Mouse (Mus musculus) cerebellum, adult 2 months (tissue): ENCODE data around the gene Sema4d.

Source experiments
- CTCF ChIP-seq: fragments of 200-500 bp; IDR thresholded peaks from 2 replicates; pipeline ENCODE4 v1.5.1; 2011; ENCODE audit warnings: low read depth, mild to moderate bottlenecking, control low read depth, low read length, moderate library complexity, borderline replicate concordance; ENCODE audit not compliant: insufficient read depth
- POLR2A ChIP-seq: fragments of 200-500 bp; IDR thresholded peaks from 2 replicates; pipeline ENCODE4 v1.6.1; 2011; ENCODE audit warnings: low read length, control low read depth, borderline replicate concordance; ENCODE audit not compliant: insufficient read depth

- TF ChIP-seq POLR2A, result no peak
- no peak for TF ChIP-seq CTCF
Observed at GRCm38 (mm10) chr13:51778983-51779962, 14.3 kb downstream of the Sema4d start.
